Mouse (Mus musculus) gastrocnemius, postnatal 36 days (tissue): ENCODE results near the gene Ankle2. TPM values are rescaled to one million over a fixed set of nuclear protein-coding genes. Genes with fewer than 3 reads are reported as not detected.

Source experiments
- DNase-seq, 2 experiments: peaks; one replicate each; pipeline ENCODE4 v3.0.0; 2022
- intact Hi-C: fragments of 180-260 bp; cut with DNase I; formaldehyde crosslinking; loops from one replicate; pipeline ENCODE4 v1.15.1; 2025
- long read RNA-seq, 2 experiments: library from polyadenylated mRNA; stranded (forward); transcript quantifications; one replicate each; pipeline ENCODE4 v2.0.0; 2021
- total RNA-seq, 2 experiments: library from RNA; stranded (reverse); gene quantifications; 2 replicates each; pipeline ENCODE4 v1.2.3; 2021

The Ankle2 gene
- total RNA-seq, result 10 to 100 TPM; 22.3 to 24.8 TPM
- long read RNA-seq, experiment 1, full-length matches to known transcripts, result 4 of 32 reads
- long read RNA-seq, experiment 1, partial matches to known transcripts, result 1 of 32 reads
- long read RNA-seq, experiment 1, other reads (novel, unspliced or antisense), result 27 of 32 reads
- long read RNA-seq, experiment 2, full-length matches to known transcripts, result 11 of 49 reads
- long read RNA-seq, experiment 2, partial matches to known transcripts, result 1 of 49 reads
- long read RNA-seq, experiment 2, other reads (novel, unspliced or antisense), result 37 of 49 reads

GRCm38 (mm10) chr5:110230780-110231461 lies at the start of gene Ankle2:
Gene Ankle2, plus strand, starts transcription at chr5:110231004.
- intact Hi-C loops, result no loop called here
- peak; percentile 87 to 93 for DNase-seq

GRCm38 (mm10) chr5:110181716-110182115 lies 49.1 kb upstream of the Ankle2 start:
- no peak for DNase-seq
- intact Hi-C loops, result no loop called here

DNA sequence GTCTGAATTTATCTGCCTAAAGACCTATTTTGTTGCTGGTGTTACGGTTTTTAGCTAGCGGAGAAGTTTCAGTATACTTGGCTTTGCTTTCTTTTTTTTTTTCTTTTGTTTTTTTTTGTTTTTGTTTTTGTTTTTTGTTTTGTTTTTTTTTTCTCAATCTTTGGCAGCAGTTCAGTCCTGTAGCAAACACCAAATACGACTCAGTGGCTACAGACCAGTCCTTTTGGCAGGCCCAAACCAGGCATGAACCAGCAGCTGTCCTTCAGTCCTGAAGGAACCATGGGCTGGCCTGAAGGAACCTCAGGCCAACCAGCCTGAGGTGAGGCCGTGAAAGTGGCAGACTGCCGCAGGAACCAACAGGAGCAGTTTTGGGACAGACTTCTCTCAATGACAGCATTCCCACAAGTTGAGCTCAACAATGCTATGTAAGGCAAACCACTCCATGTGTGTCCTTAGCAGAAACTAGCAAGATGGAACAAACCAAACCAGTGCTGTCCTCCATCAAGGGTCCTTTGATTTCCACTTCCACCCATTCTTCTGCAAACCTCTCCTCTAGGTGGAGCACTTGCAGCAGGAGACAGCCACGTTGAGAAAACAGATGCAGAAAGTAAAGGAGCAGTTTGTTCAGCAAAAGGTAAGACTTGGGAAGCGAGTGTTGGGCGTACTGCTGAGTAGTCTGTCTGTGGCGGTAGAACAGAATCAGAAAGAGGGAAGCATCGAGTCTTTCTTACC lies 27.5 kb upstream of the Ankle2 start:
- DNase-seq, result no peak
- intact Hi-C loops, result no loop called here

- no peak for DNase-seq
- intact Hi-C loops, result loop anchor here (1.0 kb wide), 1 partner anchor 16 kb away; no protein-coding TSS in a partner anchor
Observed at GRCm38 (mm10) chr5:110204777-110205176, 26.0 kb upstream of the Ankle2 start.

DNA sequence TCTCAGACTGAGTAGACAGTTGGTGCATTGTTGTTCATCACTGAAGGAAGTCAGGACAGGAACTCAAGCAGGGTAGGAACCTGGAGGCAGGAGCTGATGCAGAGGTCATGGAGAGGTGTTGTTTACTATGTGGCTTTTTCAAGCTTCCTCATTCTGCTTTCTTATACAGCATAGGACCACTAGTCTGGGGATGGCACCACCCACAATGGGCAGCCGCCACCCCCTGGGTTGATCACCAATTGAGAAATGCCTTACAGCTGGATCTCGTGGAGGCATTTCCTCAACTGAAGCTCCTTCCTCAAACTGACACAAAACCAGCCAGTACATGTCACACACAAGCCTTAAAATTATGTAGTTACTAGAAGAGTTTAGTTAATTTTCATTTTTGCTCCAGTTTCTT lies 19.5 kb upstream of the Ankle2 start:
- intact Hi-C loops, result no loop called here
- no peak for DNase-seq

GRCm38 (mm10) chr5:110216780-110217179 lies 14.0 kb upstream of the Ankle2 start:
- intact Hi-C loops, result no loop called here
- no peak for DNase-seq

DNA sequence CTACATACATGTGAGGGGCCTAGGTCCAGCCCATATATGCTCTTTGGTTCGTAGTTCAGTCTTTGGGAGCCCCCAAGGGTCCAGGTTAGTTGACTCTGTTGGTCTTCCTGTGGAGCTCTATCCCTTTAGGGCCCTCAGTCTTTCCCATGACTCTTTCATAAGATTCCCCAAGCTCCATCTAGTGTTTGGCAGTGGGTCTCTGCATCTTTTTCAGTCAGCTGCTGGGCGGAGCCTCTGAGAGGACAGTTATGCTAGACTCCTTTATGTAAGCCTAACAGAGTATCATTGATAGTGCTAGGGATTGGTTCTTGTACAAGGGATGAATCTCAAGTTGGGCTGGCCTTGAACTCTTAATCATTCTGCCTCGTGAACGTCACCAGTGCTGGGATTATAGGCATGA lies 10.5 kb upstream of the Ankle2 start:
- no peak for DNase-seq
- intact Hi-C loops, result no loop called here

- DNase-seq, result no peak
- intact Hi-C loops, result no loop called here
Observed at GRCm38 (mm10) chr5:110222757-110223156, 8.0 kb upstream of the Ankle2 start.

- DNase-seq, result no peak
- intact Hi-C loops, result no loop called here
Observed at GRCm38 (mm10) chr5:110225056-110225455, 5.7 kb upstream of the Ankle2 start.

- intact Hi-C loops, result no loop called here
- DNase-seq, result no peak
Observed at GRCm38 (mm10) chr5:110227336-110227883, 3.4 kb upstream of the Ankle2 start.

GRCm38 (mm10) chr5:110230401-110230779 lies 414 bp upstream of the Ankle2 start:
- intact Hi-C loops, result no loop called here
- no peak for DNase-seq

GRCm38 (mm10) chr5:110231638-110232037 lies 834 bp downstream of the Ankle2 start:
- intact Hi-C loops, result no loop called here
- no peak for DNase-seq

- intact Hi-C loops, result no loop called here
Observed at GRCm38 (mm10) chr5:110232346-110232745, 1.5 kb downstream of the Ankle2 start.

DNA sequence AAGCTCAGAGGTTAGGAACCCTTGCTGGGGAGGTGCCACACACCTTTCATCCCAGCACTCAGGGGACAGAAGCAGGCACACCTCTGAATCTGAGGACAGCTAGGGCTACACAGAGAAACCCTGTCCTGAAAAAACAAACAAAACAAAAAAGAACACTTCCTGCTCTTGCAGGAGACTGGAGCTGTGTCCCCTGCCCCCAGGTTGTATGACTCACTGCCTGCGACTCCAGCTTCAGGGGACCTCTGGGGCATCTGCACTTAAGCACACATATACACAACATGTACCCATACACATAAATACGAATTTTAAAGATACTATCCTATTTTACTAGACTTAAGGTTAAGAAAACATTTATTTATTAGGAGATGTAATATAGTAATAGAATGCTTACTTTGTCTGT lies 13.3 kb downstream of the Ankle2 start:
- intact Hi-C loops, result no loop called here
- DNase-seq, result no peak

More at GRCm38 (mm10) chr5:110232346-110232745, 1.5 kb downstream of the Ankle2 start:
- no peak for DNase-seq

GRCm38 (mm10) chr5:110266941-110267340 lies 36.1 kb downstream of the Ankle2 start:
- no peak for DNase-seq
- intact Hi-C loops, result no loop called here

- intact Hi-C loops, result no loop called here
- peak; percentile 85 to 88 for DNase-seq
Observed at GRCm38 (mm10) chr5:110269141-110270101, 38.6 kb downstream of the Ankle2 start, which contains the start of gene Pgam5. Gene Pgam5, minus strand, starts transcription at chr5:110269913.

GRCm38 (mm10) chr5:110270242-110270641 lies 39.4 kb downstream of the Ankle2 start:
- intact Hi-C loops, result no loop called here
- no peak for DNase-seq

DNA sequence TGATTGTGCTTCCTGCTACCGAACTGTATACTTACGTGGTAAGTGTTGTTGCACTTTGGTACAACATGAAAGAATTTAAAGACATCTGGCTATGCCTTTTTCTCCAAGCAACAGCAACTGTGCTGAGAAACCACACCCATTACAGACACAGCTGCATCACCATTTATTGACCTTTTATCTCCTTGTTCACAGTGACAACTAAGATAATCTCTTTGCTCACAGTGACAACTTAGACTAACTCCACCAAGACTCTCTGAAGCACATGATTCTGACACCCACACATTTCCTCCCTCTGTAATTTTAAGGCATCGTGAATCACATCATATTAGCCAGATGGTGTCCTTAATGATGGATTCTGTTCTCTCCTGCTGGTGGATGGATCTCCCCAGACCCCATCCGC lies 43.3 kb downstream of the Ankle2 start:
- DNase-seq, result no peak
- intact Hi-C loops, result no loop called here

GRCm38 (mm10) chr5:110274846-110275245 lies 44.0 kb downstream of the Ankle2 start:
- no peak for DNase-seq
- intact Hi-C loops, result no loop called here

- DNase-seq, result no peak
- intact Hi-C loops, result no loop called here
Observed at GRCm38 (mm10) chr5:110276391-110276790, 45.6 kb downstream of the Ankle2 start.
